Mouse (Mus musculus) embryonic facial prominence, embryonic 14.5 days (tissue): ENCODE results near the gene Rhox4f. TPM values are rescaled to one million over a fixed set of nuclear protein-coding genes. Genes with fewer than 3 reads are reported as not detected.

Experiments
- polyA plus RNA-seq: library from polyadenylated mRNA; unstranded; fragments of >200 nt; fragmentation: Nextera tagmentation; extraction: Ambion mirVana; gene quantifications from 2 replicates; pipeline ENCODE4 v1.2.1, GENCODE M21; 2014

Rhox4f gene
- polyA plus RNA-seq, 1 experiment from 2014 or later, result not detected

Other genes starting within 250 kb of the Rhox4f start
- gene Rhox3a2, start 227.7 kb downstream of the Rhox4f start, polyA plus RNA-seq, result not detected in 2 replicates
- gene Rhox4a2, start 216.9 kb downstream of the Rhox4f start, polyA plus RNA-seq, result 0.81 and 1.0 TPM in 2 replicates
- not detected in 2 replicates for gene Rhox2b, start 195.6 kb downstream of the Rhox4f start, polyA plus RNA-seq
- 0.40 and 0.68 TPM in 2 replicates for gene Rhox4b, start 175.2 kb downstream of the Rhox4f start, polyA plus RNA-seq
- gene Rhox2c, start 154.0 kb downstream of the Rhox4f start, polyA plus RNA-seq, result 0.73 TPM in 1 of 2 replicates, not detected in the other
- gene Rhox3c, start 149.1 kb downstream of the Rhox4f start, polyA plus RNA-seq, result 0.22 TPM in 1 of 2 replicates, not detected in the other
- not detected in 2 replicates for gene Rhox4c, start 127.4 kb downstream of the Rhox4f start, polyA plus RNA-seq
- not detected in 2 replicates for gene Rhox2d, start 114.3 kb downstream of the Rhox4f start, polyA plus RNA-seq
- gene Rhox4d, start 93.3 kb downstream of the Rhox4f start, polyA plus RNA-seq, result not detected in 2 replicates
- 0.22 TPM in 1 of 2 replicates, not detected in the other for gene Rhox2e, start 77.3 kb downstream of the Rhox4f start, polyA plus RNA-seq
- not detected in 2 replicates for gene Rhox3e, start 65.7 kb downstream of the Rhox4f start, polyA plus RNA-seq
- not detected in 2 replicates for gene Rhox4e, start 50.3 kb downstream of the Rhox4f start, polyA plus RNA-seq
- gene Rhox2f, start 36.3 kb downstream of the Rhox4f start, polyA plus RNA-seq, result not detected in 2 replicates
- not detected in 2 replicates for gene Rhox3f, start 26.7 kb downstream of the Rhox4f start, polyA plus RNA-seq
- gene Rhox3g, start 20.9 kb upstream of the Rhox4f start, polyA plus RNA-seq, result not detected in 2 replicates
- not detected in 2 replicates for gene Rhox2g, start 35.8 kb upstream of the Rhox4f start, polyA plus RNA-seq
- gene Rhox4g, start 43.6 kb upstream of the Rhox4f start, polyA plus RNA-seq, result not detected in 2 replicates
- not detected in 2 replicates for gene Rhox3h, start 61.1 kb upstream of the Rhox4f start, polyA plus RNA-seq
- not detected in 2 replicates for gene Rhox2h, start 65.6 kb upstream of the Rhox4f start, polyA plus RNA-seq
- gene Rhox5, start 197.1 kb upstream of the Rhox4f start, polyA plus RNA-seq, result 0.63 and 1.7 TPM in 2 replicates
- gene Rhox6, start 219.2 kb upstream of the Rhox4f start, polyA plus RNA-seq, result 0.33 and 0.41 TPM in 2 replicates
- gene Rhox7a, start 224.0 kb upstream of the Rhox4f start, polyA plus RNA-seq, result not detected in 2 replicates